Mouse (Mus musculus) yolk sac, embryonic 10.5 days (tissue): ENCODE measurements around the gene Mxi1.

ENCODE experiments used
- DNase-seq: peaks from one replicate; pipeline ENCODE4 v3.0.0-alpha.2; 2017; ENCODE audit warnings: low spot score

Mxi1 gene

GRCm38 (mm10) chr19:53299829-53300181 lies 10.5 kb upstream of the Mxi1 start:
- DNase-seq: no peak

- no peak for DNase-seq
Observed at GRCm38 (mm10) chr19:53303382-53303781, 6.9 kb upstream of the Mxi1 start.

- peak; percentile 82 for DNase-seq
Observed at GRCm38 (mm10) chr19:53305621-53306020, 4.7 kb upstream of the Mxi1 start.

GRCm38 (mm10) chr19:53306706-53307105 lies 3.6 kb upstream of the Mxi1 start:
- DNase-seq: no peak

GRCm38 (mm10) chr19:53307219-53307618 lies 3.1 kb upstream of the Mxi1 start:
- DNase-seq: no peak

GRCm38 (mm10) chr19:53309631-53310030 lies 687 bp upstream of the Mxi1 start:
- no peak for DNase-seq

GRCm38 (mm10) chr19:53310771-53311523 lies 629 bp downstream of the Mxi1 start:
- DNase-seq: peak; percentile 56

- peak; percentile 23 for DNase-seq
Observed at GRCm38 (mm10) chr19:53311524-53312335, 1.4 kb downstream of the Mxi1 start.

- peak; percentile 40 for DNase-seq
Observed at GRCm38 (mm10) chr19:53312336-53312871, 2.1 kb downstream of the Mxi1 start.

GRCm38 (mm10) chr19:53312951-53313683 lies 2.8 kb downstream of the Mxi1 start:
- peak; percentile 40 for DNase-seq

GRCm38 (mm10) chr19:53313684-53314443 lies 3.5 kb downstream of the Mxi1 start:
- peak; percentile 99 for DNase-seq

GRCm38 (mm10) chr19:53314530-53315208 lies 4.4 kb downstream of the Mxi1 start:
- DNase-seq: no peak

- no peak for DNase-seq
Observed at GRCm38 (mm10) chr19:53315209-53315654, 4.9 kb downstream of the Mxi1 start.

- no peak for DNase-seq
Observed at GRCm38 (mm10) chr19:53316105-53316504, 5.8 kb downstream of the Mxi1 start.

GRCm38 (mm10) chr19:53316963-53317362 lies 6.6 kb downstream of the Mxi1 start:
- no peak for DNase-seq

- no peak for DNase-seq
Observed at GRCm38 (mm10) chr19:53318143-53319132, 8.1 kb downstream of the Mxi1 start.

GRCm38 (mm10) chr19:53320264-53321110 lies 10.2 kb downstream of the Mxi1 start:
- no peak for DNase-seq

- no peak for DNase-seq
Observed at GRCm38 (mm10) chr19:53321273-53321672, 11.0 kb downstream of the Mxi1 start.
